Mouse (Mus musculus) hindbrain, embryonic 13.5 days (tissue): Measurements from ENCODE around the gene Spata31. TPM values are rescaled to one million over a fixed set of nuclear protein-coding genes. Genes with fewer than 3 reads are reported as not detected.

Experiments
- ATAC-seq: fragments of 200-750 bp; cut with Nextera tagmentation; 2 replicates; pipeline ENCODE4 v1.8.0; 2017; ENCODE audit warnings: moderate TSS enrichment; ENCODE audit not compliant: low FRiP score
- H3K27ac ChIP-seq: fragments of 300-500 bp; sonication (generic); 2 replicates; pipeline ENCODE4 v1.5.1; 2015; ENCODE audit warnings: inconsistent platforms, mild to moderate bottlenecking, moderate library complexity
- H3K27me3 ChIP-seq: fragments of 300-500 bp; sonication (generic); 2 replicates; pipeline ENCODE4 v1.6.1; 2015; ENCODE audit warnings: mild to moderate bottlenecking, inconsistent platforms
- H3K36me3 ChIP-seq: fragments of 300-500 bp; sonication (generic); 2 replicates; pipeline ENCODE4 v1.6.1; 2015; ENCODE audit warnings: mild to moderate bottlenecking, inconsistent platforms
- H3K4me1 ChIP-seq: fragments of 300-500 bp; sonication (generic); replicated peaks from 2 replicates; pipeline ENCODE4 v1.6.1; 2015; ENCODE audit warnings: inconsistent platforms
- H3K4me2 ChIP-seq: fragments of 300-500 bp; sonication (generic); 2 replicates; pipeline ENCODE4 v1.6.1; 2015; ENCODE audit warnings: inconsistent platforms, mild to moderate bottlenecking, moderate library complexity
- H3K4me3 ChIP-seq: fragments of 300-500 bp; sonication (generic); 2 replicates; pipeline ENCODE4 v1.5.1; 2015; ENCODE audit warnings: mild to moderate bottlenecking, inconsistent platforms
- H3K9ac ChIP-seq: fragments of 300-500 bp; sonication (generic); 2 replicates; pipeline ENCODE4 v1.6.1; 2015; ENCODE audit warnings: mild to moderate bottlenecking, inconsistent platforms
- H3K9me3 ChIP-seq: fragments of 300-500 bp; sonication (generic); 2 replicates; pipeline ENCODE4 v1.6.1; 2016; ENCODE audit warnings: inconsistent platforms
- WGBS: fragments of 180-500 bp; shearing (Covaris S2); methylation state at CpG from one replicate; pipeline ENCODE4 v1.1.7; 2015; 5-methylcytosine and 5-hydroxymethylcytosine counted together
- polyA plus RNA-seq: library from polyadenylated mRNA; unstranded; fragments of >200 nt; fragmentation: Nextera tagmentation; extraction: Ambion mirVana; gene quantifications from 2 replicates; pipeline ENCODE4 v1.2.1, GENCODE M21; 2015

Spata31 gene
- not detected in 2 replicates for polyA plus RNA-seq

DNA sequence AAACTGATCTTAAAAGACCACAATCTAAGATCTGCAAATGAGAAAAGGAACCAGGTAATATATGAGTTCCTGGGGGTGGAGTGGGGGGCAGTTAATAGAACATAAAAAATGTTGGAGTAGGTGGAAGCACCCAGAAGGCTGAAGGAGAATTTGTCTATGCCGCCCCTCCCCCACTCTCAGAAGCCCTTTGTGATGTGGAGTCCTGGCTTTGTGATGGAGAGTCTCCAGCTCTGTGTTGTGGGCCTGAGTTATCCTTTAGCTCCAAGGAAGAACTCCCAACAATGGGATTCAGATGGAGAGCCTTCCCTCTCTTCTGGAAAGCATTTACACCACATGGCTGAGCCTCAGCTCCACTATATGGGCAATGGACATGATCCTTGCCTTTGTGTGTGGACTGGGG, at the start of gene Spata31:
TSS of gene Spata31 (plus strand) at position 216 of the 400 bp plus-strand sequence.
- Histone ChIP-seq H3K4me3 (no peak within 1 kb of the TSS), H3K27me3 (no peaks in the 10 kb centered on the region), H3K4me2 (no peak within 1 kb of the TSS), H3K9me3 (no peaks in the 10 kb centered on the region), H3K9ac (no peak within 1 kb of the TSS), H3K27ac (no peak within 1 kb of the TSS), H3K4me1 (no peaks in the 10 kb centered on the region), H3K36me3 (no peaks in the 10 kb centered on the region)
- ATAC-seq = no peak
- 79% methylated on average over 1 of the region's 1 CpGs for WGBS

DNA sequence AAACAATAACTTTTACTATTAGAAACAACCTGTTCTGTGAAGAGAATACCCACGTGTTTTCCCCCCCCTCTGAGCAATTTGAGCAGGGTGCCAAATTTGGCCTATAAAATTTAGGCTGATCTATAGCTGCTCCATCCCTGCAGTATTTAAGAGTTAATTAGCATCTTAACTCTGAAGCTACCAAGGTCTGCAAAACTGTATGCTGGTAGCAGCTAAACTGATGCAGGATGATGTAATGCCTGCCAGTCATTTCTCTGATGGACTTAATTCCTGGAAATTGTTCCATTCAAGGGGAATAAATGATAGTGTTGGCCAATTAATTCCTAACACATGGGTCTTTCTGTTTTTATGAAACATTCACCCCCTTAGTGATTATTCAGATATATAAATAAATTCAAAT, 14.1 kb upstream of the Spata31 start:
- no peak overlapping the region for H3K4me3 ChIP-seq
- H3K4me1 ChIP-seq = 0 out of 2 replicates have a peak, but pooled peaks cover 5% of the 10 kb centered on the region
- H3K9me3 ChIP-seq = peaks cover 3% of the 10 kb centered on the region; the same call in 1 of the 2 replicates
- H3K27ac ChIP-seq = no peak overlapping the region
- no peaks in the 10 kb centered on the region for H3K36me3 ChIP-seq
- H3K9ac ChIP-seq = no peak overlapping the region
- 62% methylated on average over 1 of the region's 1 CpGs for WGBS
- no peak for ATAC-seq
- no peaks in the 10 kb centered on the region for H3K27me3 ChIP-seq
- H3K4me2 ChIP-seq = no peak overlapping the region

DNA sequence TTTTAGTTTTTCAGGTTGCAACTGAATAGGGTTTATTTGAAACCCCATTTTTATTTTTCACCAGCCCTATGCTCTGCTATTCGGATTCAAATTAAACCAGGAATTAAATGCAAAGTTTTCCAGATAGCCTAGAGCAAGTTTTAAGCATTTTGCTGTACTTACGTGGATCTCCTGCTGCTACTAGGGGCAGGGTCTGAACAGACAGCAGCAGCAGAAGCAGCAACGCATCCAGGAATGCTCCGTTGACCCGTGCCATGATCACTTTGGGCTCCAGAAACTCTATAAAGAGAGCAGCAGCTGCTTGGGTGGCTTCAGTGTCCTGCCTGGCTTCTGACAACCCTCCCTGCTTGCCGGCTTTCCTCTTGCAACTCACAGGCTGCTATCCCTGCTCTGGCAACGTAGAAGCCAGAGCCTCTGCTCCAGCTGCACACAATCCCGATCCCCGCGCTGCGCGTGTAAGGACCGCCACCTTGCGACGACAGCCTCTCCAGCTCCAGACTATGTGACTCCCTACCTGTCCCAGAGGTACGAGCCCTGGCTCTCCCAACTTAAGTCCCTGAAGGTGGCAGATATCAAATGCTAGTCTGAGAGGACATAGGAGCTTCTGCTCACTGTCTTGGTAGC, 13.5 kb upstream of the Spata31 start, which contains the start of gene Cntnap3:
TSS of gene Cntnap3 (minus strand) at position 371 of the 624 bp plus-strand sequence.
- peak within 1 kb of the TSS; percentile 52 for H3K4me2 ChIP-seq
- peak within 1 kb of the TSS; percentile 46; the same call in 1 of the 2 replicates for H3K9ac ChIP-seq
- no peaks in the 10 kb centered on the region for H3K36me3 ChIP-seq
- H3K27ac ChIP-seq = no peak within 1 kb of the TSS
- peak; percentile 83 for ATAC-seq
- no peaks in the 10 kb centered on the region for H3K27me3 ChIP-seq
- peaks cover 3% of the 10 kb centered on the region; the same call in 1 of the 2 replicates for H3K9me3 ChIP-seq
- WGBS = 10% methylated on average over 16 of the region's 16 CpGs
- peak within 1 kb of the TSS; percentile 26 for H3K4me3 ChIP-seq
- H3K4me1 ChIP-seq = 0 out of 2 replicates have a peak, but pooled peaks cover 5% of the 10 kb centered on the region

Other genes starting within 250 kb of the Spata31 start
- 0.14 and 0.26 TPM in 2 replicates for gene Cntnap3, start 13.5 kb upstream of the Spata31 start, polyA plus RNA-seq
- gene Spata31d1c, start 115.7 kb downstream of the Spata31 start, polyA plus RNA-seq = not detected in 2 replicates
- not detected in 2 replicates for gene Prss47, start 135.4 kb downstream of the Spata31 start, polyA plus RNA-seq
- gene Mfsd14b, start 195.6 kb downstream of the Spata31 start, polyA plus RNA-seq = 30.5 and 30.6 TPM in 2 replicates
- gene Olfr465-ps1, start 220.7 kb downstream of the Spata31 start, polyA plus RNA-seq = not detected in 2 replicates
- not detected in 2 replicates for gene Olfr466, start 232.8 kb downstream of the Spata31 start, polyA plus RNA-seq